Mouse (Mus musculus) spleen, adult 18-20 months (tissue): ENCODE data around the gene Fam120a.
A peak's percentile ranks its signal among the peaks of the same experiment; 100 is the strongest.

Source experiments
- DNase-seq, 2 experiments: peaks; one replicate each; pipeline ENCODE4 v3.0.0; 2022; ENCODE audit warnings: mixed read lengths in 2 of 2

The Fam120a gene

DNA sequence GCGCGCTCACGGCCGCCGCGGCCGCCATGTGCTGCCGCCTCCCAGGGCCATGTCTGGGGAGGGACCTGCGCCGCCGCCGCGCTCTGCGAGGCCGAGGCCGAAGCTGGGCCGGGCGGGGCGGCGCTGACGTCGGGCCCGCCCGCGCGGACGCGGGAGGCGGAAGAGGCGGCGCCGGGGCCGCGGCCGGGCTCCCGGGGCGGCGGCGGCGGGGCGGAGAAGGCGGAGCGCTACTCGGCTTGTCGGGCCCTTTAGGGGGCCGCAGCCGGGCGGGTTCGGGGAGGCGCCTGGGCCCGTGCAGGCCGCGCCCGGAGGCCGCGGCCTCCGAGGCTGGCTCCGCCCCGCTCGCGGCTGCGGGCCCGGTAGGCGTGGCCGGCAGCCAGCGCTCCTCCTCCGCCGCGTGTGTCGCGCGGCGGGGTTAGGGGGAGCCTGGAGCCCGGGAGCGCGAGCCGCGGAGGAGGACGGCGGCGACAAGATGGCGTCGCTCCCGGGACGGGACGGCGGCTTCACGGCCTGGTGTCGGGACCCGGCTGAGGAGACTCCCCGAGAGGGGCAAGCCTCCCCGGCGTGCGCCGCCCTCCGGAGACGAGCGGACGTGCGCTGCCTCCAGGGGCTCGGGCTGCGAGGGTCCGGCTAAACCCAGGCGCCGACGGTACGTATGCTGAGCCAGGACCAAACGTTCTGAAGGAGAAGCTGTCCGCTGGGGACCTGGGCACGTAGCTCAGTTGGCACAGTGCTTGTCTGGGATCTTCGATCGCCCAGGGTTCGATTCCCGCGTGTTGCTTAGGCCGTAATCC lies at the start of gene Fam120a:
TSS of gene Fam120a (minus strand) at position 62 of the 794 bp plus-strand sequence.
- peak; percentile 76 to 80 for DNase-seq

DNA sequence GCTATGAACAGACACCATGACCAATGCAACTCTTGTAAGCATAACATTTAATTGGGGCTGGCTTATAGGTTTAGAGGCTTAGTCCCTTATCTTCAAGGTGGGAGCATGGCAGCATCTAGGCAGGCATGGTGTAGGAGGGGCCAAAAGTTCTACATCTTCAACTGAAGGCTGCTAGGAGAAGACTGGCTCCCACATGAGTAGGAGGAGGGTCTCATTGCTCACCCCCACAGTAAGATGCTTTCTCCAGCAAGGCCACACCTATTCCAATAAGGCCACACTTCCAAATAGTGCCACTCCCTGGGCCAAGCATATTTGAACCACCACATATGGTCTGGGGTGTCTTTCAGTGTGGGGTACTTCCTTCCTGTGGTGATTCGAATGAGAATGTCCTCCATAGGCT lies 49.6 kb upstream of the Fam120a start:
- no peak for DNase-seq

DNA sequence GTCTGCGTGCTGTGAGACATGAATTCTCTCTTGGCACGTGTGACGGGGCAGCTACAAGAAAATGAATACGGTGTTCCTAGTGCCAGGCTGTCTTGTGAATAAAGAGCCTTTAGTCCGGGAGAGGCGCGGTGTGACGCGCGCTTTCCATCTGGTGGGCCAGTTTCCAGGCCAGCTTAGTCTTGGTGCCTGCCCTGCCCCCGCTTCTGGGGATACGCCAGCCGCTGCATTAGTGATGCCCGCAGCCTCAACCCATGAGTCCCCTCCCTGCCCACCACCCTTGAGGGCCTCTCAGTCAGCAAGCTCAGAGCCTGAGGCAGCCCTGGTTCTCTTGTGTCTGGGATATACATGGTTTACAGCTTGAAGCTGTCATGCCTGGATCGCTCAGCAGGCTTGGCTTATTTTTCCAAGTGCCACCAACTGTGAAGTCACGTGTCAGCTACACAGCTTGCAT lies 48.5 kb upstream of the Fam120a start:
- peak in 1 of 2 experiments; percentile 13 for DNase-seq

DNA sequence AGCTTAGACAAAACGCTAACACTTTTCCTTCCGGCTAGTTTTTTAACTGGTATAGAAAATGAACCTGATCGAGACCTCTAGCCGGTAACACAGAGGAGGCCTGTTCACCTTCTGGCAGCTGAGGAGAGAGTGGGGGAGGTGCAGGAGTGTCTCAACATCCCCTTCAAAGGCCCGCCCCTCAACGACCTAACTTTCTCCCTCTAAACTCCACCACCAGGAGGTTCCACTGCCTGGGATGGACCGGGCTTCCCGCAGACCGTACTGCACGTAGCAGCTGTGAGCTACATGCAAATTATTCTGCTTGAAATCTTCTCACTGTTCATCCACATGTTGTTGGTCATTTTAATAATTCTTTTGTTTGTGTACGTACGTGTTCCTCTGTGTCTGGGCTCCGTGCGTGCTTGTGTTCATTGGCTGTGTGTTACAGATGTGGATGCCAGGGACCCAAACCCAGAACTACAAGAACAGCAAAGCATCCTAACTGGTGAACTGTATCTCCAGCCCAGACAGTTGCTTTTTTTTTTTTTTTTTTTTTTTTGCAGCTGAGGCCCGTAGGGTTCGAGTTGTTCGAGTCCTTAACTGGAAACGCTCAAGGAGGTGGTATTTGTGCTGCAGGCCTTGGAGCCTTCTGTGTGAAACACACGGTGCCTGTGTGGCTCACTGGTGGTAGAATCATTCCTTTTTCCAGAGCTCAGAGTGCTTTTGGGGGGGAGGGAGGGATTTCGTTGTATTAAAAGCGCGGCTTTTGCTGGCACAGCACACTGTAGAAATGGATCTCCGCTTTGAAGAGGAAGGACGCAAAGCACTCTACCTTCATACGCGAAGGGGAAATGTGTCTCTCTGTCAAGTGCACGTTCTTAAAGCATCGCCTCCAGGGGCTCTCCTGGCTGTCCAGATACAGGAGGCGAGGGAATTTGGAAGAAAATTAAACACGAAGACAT lies 47.8 kb upstream of the Fam120a start:
- DNase-seq, result peak in 1 of 2 experiments; percentile 32

DNA sequence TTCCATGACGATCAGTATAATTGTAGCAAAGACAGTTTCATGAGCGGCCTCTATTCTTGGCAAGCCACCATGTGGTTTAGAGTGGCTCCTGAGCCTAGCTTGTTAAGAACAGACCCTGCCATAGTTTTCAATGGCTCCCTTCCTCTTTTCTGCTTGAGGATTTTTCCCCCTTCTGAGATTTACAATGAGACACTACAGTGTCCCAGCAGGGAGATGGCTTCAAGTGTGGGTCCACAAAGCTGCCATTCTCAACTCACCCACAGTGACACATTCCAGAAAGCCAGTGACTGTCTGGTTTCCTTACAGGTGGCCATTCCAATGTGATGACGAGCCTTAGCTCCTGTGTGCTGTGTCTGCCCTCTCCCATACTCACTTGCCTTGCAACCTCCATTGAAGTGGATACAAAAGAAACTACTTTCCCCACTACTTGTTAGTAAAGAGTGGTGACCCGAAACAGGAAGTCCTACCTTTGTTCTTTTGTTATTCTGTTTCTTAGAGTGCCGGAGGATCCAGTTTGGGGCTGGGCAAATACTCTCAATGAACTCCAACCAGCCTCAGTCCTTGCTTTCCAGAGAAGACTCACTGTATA lies 45.5 kb upstream of the Fam120a start:
- DNase-seq, result no peak

DNA sequence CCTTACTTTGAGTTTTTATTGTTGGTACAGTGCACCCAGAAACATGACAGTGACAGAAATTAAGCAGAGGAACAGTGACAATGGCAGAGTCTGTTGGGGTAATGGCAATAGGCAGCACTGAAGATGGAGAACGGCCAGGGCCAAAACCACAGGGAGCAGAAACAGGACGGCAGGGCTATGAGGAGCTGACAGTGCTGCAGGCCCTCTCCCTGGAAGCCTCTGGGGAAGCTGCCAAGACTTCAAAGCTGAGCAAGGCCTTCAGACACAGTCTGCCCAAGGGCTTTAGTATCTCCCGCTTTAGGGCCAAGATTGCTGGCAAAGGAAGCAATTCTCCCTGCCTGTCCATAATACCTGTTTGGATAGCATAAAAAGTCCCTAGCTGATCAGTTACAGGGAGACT lies 33.9 kb upstream of the Fam120a start:
- DNase-seq, result no peak

DNA sequence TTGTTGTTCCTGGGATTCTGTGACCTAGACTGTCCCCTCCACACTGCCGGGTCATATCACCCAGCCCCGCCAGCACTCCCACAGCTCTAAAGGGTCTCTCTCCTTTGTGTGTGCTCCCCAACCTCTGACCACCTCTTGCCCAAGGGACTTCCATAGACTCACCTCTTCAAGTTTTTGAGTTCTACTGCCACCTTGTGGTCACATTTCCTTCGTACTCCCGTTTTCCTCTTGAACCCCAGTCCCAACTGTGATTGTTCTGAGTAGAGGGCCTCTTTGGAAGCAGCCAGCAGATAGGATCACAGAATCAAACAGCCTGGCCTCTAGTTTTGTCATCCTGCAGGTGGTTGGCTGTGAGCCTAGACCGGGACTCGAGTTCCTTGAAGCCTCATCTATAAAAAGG lies 30.8 kb upstream of the Fam120a start:
- peak in 1 of 2 experiments; percentile 44 for DNase-seq

DNA sequence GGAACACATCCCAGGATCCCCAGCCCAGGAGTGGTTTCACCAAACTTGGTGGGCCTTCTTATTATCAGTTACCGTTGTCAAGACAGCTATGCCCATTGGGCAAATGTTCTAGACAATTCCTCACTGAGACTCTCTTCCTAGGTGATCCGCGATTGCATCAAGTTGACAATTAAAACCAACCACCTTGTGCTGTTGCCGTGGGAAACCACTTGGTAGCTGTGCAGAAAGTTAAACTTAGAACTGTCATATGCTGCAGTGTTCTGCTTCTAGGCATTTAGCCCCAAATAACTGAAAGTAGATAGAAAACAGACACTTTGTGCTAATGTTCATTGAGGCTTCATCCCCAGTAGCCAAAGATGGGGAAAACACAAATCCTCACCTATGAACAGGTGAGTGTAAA lies 28.9 kb upstream of the Fam120a start:
- no peak for DNase-seq

DNA sequence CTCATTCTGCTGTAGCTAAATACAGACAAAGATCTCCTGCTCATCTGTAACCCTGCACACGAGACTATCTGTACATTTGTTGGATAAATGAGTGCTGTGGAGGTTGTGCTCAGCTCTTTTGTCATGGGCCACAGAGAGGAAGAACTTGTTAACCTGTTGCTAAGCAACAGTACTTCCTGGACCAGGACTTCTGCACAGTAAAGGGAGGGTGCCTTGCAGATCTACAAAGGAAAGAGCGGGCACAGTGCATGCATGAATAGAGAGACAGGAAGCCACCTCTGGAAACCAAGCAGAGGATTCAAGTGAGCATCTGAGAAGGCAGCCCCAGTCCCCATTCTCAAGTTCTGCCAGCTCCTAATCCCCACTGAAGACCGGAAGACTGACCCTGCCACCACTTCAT lies 27.1 kb upstream of the Fam120a start:
- no peak for DNase-seq

DNA sequence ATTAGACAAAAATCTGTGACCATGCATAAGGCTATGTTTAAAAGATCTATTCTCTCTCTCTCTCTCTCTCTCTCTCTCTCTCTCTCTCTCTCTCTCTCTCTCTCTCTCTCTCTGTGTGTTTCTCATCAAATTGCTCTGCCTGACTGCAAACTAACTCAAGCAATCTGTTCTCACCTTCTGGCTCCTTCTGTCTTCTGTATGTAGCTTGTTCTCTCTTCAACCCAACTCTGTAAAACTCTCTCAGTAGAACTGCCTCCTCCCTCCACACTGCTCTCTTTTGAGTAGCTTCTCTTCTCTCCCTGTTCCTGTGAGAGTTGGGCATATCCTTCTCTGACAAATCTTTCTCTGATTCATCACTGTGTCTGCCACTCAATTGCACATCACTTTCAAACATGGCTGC lies 25.1 kb upstream of the Fam120a start:
- DNase-seq, result no peak

DNA sequence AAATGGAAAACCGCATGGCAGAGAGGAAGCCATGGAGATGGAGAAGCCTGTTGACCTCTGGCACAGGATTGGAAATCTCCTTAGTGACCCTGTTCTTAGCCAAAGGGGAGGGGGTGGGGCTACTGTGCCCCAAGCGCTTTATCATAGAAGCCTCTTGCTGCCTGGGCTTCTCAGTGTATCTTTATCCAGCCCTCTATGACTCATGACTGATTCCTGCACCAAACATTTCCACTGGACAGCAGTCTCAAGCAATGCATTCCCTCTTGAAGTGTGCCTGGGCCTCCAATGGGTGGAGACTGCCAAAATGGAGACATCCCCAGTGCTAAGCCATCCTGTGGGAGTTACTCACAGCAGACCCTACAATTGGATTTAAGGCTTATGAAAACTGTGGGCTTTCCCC lies 22.3 kb upstream of the Fam120a start:
- DNase-seq, result no peak

DNA sequence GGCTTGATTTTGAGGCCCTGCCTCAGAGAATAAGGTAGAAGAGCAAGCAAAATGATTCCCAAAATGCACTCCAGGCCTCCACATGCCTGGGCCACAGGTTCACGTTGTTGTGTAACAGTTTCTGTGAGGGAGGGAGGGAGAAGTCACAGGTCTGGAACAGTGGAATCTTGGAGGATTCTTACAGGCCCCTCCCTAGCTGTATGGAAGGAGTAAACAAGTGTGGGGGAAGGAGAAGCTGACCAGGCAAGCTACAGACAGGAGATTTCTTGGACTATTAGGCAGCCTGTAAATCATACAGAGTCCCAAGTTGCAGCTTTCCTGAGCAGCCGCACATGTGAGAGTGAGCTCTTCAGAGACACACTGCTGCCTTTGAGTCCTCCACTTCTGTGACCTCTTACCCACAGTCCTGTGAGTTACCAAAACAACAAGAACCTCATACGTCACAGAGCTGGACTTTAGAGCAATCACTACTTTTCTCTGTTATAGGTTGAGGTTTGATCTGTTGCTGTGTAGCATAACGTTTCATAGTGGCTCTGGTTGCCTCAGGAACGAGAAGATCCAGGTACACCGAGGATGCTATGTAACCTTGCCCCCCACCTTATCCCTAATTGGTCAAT lies 14.8 kb upstream of the Fam120a start:
- DNase-seq, result no peak

DNA sequence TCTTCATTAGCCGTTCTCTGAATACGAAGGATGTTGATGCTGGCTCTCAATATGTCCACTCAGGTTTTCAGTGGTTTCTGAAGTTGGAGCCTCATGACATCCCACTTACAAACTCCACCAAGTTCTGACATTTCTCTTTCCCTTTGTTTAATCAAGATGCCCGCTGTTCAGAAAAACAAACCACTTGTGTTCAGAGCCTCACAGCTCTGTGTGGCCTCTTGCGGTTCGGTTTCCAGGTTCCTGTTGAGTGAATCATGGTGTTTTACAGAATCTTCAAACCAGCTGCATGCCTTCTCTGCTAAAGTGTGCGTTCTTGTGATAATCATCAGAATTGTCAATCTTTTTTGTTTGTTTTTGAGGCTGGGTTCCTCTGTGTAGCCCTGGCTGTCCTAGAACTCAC lies 11.3 kb upstream of the Fam120a start:
- DNase-seq, result no peak

DNA sequence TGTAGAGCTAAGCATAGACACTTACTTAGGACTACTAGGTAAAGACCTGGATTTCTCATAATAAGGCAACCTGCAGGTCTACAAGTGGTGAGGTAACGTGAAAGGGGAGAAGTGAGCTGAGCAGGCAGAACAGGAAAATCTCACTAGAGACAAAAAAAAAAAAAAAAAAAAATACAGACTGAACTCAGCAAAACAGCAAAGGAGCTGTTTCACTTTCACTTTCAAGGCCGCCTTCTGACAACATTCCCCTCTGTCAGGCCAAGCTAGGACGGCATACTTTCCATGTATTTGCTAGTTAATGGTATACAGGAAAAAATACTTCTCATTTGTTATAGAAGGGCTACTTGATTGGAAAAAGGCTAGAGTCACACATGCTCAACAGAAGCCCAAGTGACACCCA lies 10.0 kb upstream of the Fam120a start:
- DNase-seq, result no peak

DNA sequence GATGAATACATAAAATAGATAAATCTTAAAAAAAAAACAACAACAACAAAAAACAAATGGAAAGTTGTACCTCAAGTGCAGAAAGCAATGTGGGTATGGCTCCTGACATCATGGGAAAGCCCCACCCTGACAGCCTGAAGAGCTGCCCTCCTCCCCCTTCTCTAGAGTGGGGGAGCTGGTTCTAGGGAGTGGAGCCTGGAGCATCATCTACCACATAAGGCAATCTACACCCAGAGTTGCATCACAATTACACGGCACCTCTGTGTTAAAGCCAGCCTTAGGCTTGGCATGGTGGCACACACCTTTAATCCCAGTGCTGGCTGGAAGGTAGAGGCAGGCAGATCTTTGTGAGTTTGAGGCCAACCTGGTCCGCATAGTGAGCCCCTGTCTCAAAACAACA lies 6.9 kb upstream of the Fam120a start:
- no peak for DNase-seq

DNA sequence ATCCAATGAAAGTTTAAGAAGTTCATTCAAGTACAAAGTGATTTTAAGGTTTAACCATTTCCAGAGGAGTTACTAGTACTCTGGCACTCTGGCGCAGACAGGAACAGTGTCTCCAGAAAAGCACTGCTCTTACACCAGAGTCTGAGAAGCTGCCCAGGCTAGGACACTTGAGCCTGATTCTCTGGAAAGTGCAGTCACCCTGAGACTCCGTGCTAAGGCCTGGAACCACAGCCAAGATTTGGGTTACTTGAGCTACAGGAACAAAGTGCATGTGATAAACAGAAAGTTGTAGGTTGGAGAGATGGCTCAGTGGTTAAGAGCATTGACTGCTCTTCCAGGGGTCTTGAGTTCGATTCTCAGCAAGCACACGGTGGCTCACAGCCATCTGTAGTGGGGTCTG lies 6.4 kb upstream of the Fam120a start:
- DNase-seq, result no peak

DNA sequence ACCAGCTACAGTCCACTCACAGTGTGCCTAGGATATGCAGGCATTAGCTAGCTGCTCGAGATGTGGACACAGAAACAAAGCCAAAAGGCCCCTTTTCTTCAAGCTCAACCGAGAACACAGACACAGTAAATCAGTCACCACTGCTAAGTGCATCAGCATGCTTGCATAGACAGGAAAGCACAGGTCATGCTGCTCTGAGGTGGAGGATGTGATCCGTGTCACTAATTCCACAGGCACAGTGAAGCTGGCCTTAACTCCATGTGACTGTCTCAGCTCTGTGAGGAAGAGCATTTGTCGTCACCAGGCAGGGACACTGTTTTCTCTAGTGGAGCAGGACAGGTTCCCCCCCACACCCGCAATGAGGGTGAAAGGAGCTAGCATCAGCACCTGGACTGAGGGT lies 5.4 kb upstream of the Fam120a start:
- DNase-seq, result no peak

DNA sequence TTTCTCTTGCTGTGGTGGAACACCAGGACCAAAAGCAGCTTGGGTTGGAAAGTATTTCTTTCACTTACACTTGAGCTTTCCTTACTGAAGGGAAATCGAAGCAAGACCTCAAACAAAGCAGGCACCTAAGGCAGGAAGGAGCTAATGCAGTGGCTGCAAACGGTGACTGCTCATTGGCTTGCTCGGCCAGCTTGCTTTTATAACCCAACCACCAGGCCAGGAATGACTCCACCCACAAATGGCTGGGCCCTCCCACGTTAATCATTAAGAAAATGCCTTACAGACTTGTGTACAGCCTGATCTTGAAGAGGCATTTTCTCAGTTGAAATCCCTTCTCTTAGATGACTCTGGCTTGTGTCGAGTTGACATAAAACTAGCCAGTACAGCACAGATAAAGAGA lies 3.2 kb upstream of the Fam120a start:
- DNase-seq, result no peak

DNA sequence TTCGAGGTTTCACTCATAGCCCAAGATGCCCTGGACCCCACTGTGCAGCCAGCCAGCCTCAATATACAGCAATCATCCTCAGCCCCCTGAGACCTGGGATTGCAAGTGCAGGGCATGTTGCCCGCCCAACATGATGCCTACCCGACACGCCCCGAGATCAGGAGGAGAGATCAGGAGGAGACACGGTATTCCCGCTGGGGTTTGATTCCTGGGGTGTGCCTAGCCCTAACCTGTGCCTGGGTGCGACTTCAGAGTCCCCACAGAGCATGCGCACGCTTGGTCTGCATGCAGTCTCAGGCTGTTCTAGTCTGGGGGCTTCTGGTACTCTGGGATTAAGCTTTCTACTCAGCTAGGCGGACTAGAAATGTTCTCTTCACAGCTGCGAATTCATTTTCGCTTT lies 2.7 kb upstream of the Fam120a start:
- DNase-seq, result no peak

DNA sequence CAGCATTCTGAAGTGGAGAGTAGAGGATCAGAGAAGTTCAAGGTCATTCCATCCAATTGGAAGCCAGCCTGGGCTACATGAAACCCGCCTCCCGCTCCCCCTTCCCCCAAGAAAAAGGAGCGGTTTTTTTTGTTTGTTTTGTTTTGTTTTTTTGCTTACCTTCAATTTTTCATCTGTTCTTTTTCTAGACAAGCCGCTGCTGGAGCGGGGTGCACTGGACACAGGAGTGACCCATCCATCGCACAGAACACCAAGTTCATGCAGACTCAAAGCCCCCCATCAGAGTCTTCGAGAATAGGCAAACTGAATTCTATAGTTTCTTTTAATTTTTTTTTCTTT lies 902 bp upstream of the Fam120a start:
- DNase-seq, result no peak

DNA sequence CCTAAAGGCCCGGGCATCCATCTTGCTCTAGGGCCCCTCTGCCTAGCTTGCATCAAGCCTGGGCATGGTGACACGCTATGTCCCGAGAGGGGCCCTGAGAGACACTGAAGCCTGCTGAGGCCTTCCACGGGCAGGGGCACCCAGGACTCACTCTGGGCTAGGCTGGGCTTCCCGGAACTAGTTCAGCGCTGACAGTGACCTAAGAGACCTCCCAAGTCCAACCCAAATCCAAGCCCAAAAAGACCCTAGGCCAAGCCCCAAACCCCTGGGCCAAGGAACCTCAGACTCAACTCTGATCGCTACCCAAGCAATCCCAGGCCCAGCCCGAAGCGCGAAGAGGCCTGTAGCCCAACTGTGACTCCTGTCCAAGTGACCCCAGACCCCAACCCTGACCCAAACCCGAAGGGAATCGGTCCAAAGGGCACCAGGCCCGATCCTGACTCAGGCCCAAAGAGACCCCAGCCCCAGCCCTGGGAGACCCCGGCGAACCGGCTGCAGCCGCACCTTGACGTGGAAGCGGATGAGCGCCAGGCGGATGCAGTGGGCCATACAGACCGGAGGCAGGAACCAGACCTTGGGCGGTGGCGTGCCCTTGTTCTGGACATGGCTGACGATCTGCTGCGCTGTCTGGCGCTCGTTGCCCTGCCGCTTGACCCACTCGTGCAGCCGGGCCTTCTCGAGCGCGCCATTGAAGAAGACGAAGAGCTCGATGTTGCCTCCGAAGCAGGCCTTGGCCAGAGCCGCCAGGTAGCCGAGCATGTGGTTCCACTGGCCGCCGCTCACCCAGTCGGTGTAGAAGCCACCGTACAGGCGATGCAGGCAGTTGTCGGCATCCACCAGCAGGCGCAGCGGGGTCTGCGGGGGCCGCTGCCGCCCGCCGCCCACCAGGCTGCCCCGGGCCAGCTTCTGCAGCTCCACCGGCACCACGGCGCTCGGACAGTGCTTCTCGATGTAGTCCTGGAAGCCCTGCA lies 681 bp downstream of the Fam120a start:
- DNase-seq, result peak; percentile 49 to 60
